12 mouse cellular contexts compared by ENCODE assay signal in the genomic region with DNA sequence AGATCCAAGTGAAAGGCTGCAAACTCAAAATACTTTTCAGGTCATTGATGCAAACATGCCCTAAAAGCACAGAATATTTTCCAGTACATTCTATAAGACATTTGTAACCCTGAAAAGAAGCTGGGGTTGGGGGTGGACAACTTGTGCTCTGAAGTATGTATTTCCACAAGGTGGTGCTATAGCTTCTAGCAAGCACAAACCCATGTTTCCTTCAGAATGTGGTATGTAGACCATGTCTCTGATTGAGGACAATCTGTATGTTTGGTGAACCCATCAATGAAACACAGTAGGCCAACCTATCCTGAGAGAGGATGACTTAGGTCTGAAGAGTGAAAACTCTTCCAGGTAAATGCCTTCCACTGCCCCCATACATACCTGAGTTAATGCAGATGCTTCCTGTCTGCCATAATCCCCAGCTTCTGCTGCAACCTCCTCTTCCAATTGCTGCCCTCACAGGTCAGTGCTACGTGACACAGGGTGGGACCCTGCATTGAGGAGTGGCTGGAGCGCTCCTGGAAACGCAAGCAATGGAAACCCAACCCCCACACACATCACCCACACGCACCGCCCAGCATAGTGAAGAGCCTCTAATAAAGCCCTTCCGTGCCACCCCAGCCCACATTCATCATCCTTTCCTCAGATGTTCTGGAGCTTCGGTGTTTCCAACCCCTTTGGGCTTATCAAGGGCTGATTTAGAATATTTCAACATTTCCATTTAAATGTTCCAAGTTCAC. TPM values are rescaled to one million over a fixed set of nuclear protein-coding genes. Genes with fewer than 3 reads are reported as not detected.
A peak's percentile ranks its signal among the peaks of the same experiment; 100 is the strongest.
DNase-seq lines count a peak whose midpoint lies in the region; ATAC-seq and TF ChIP-seq lines count a peak whose summit lies in the region.
"Had no signal": no experiment of that assay in that cellular context is flagged by ENCODE, and none has a peak within 500 bp of the region (broad histone marks: within the 10 kb centered on the region; RNA-seq: fewer than 3 reads in every experiment).

No protein-coding gene starts in this region.

- H3K4me1 ChIP-seq in cerebellum, adult 2 months (ENCODE audit: control insufficient read depth, insufficient read depth, low read length) = no peaks in the 10 kb centered on the region
- H3K4me1 ChIP-seq in lung, embryonic 14.5 days (ENCODE audit: insufficient read depth) = no peaks in the 10 kb centered on the region

- H3K9ac ChIP-seq in lung, embryonic 14.5 days = no peak overlapping the region

- no peak overlapping the region for H3K4me3 ChIP-seq in cerebellum, adult 2 months (replicated peaks; ENCODE audit: insufficient read depth, low read depth, low read length)
- no peak overlapping the region for H3K4me3 ChIP-seq in lung, embryonic 14.5 days (ENCODE audit: low read depth, low read length)

- H3K27me3 ChIP-seq in cerebellum, adult 2 months (ENCODE audit: control insufficient read depth, insufficient read depth, low read length) = no peaks in the 10 kb centered on the region
- no peaks in the 10 kb centered on the region for H3K27me3 ChIP-seq in lung, embryonic 14.5 days (ENCODE audit: insufficient read depth, low read length)

- peak; percentile 35; the same call in 1 of the 2 replicates for TF ChIP-seq CTCF in cerebellum, adult 2 months (IDR thresholded peaks at IDR 0.05; ENCODE audit: borderline replicate concordance, insufficient read depth, low read depth, low read length)
- TF ChIP-seq CTCF in lung, embryonic 14.5 days (IDR thresholded peaks at IDR 0.05; ENCODE audit: low read depth) = peak; percentile 75

- no peak overlapping the region for H3K4me2 ChIP-seq in lung, embryonic 14.5 days

- no peaks in the 10 kb centered on the region for H3K9me3 ChIP-seq in lung, embryonic 14.5 days (ENCODE audit: low read depth, low read length)

- TF ChIP-seq POLR2A in cerebellum, adult 2 months (IDR thresholded peaks at IDR 0.05; ENCODE audit: borderline replicate concordance, insufficient read depth, low read length) = no peak

- no peaks in the 10 kb centered on the region for H3K36me3 ChIP-seq in lung, embryonic 14.5 days (ENCODE audit: insufficient read depth)

- WGBS in cerebellum, adult 2 months = 78% methylated on average over 7 of the region's 7 CpGs
- WGBS in lung, embryonic 14.5 days = 61% methylated on average over 7 of the region's 7 CpGs

- peak in 1 of 2 experiments; percentile 23 for DNase-seq in cerebellum, adult 2 months
- DNase-seq in cerebellum, postnatal 36 days = no peak
- DNase-seq in lung, embryonic 14.5 days = peak; percentile 77
- no peak for DNase-seq in lung, postnatal 14 days
- peak; percentile 6 for DNase-seq in mesoderm, embryonic 11.5 days (ENCODE audit: low read depth, low spot score)
- no peak for DNase-seq in adrenal gland, postnatal 25 days
- DNase-seq in ovary, postnatal 10 days (ENCODE audit: low spot score) = no peak
- DNase-seq: cerebellum, adult 8-10 months; right cerebral cortex, postnatal 4 days had no signal

- H3K27ac ChIP-seq in cerebellum, adult 2 months (ENCODE audit: insufficient read depth, low read length) = no peak overlapping the region
- H3K27ac ChIP-seq in lung, embryonic 14.5 days (ENCODE audit: low read depth) = no peak overlapping the region

- peak; percentile 57; the same call in 1 of the 2 replicates for ATAC-seq in lung, embryonic 14.5 days (ENCODE audit: insufficient read depth)
- peak; percentile 62 for ATAC-seq in granulocyte monocyte progenitor cell, adult 5-6 weeks (replicated peaks; ENCODE audit: poor library complexity, severe bottlenecking)

RNA-seq across cellular contexts. Expression of a gene that starts 11.0 kb away (rescaled TPM):
- 2.4 and 2.9 TPM in 2 replicates for polyA plus RNA-seq in cerebellum, adult 2 months (2012; rRNA removed)
- 20.3 and 21.2 TPM in 2 replicates for polyA plus RNA-seq in lung, embryonic 14.5 days (2014; fragmentation: Nextera tagmentation; extraction: Ambion mirVana)
- 2.0 and 2.5 TPM in 2 replicates for total RNA-seq in granulocyte monocyte progenitor cell, adult 5-6 weeks (2014; fragmentation: Nextera tagmentation)
- 1.4 and 2.2 TPM in 2 replicates for total RNA-seq in granulocyte monocyte progenitor cell, adult 5-6 weeks (2017)
- 21.9 and 22.2 TPM in 2 replicates for total RNA-seq in adrenal gland, postnatal 25 days (2021)

RNA-seq across cellular contexts. Expression of a gene that starts 23.0 kb away (rescaled TPM):
- polyA plus RNA-seq in cerebellum, adult 2 months (2012; rRNA removed) = not detected in 2 replicates
- polyA plus RNA-seq in lung, embryonic 14.5 days (2014; fragmentation: Nextera tagmentation; extraction: Ambion mirVana) = not detected in 2 replicates
- not detected in 2 replicates for total RNA-seq in granulocyte monocyte progenitor cell, adult 5-6 weeks (2014; fragmentation: Nextera tagmentation)
- not detected in 2 replicates for total RNA-seq in granulocyte monocyte progenitor cell, adult 5-6 weeks (2017)
- total RNA-seq in adrenal gland, postnatal 25 days (2021) = not detected in 2 replicates
- total RNA-seq: heart, postnatal 25 days had no signal
- polyA plus RNA-seq: liver, embryonic 16.5 days had no signal

RNA-seq across cellular contexts. Expression of a gene that starts 41.5 kb away (rescaled TPM):
- polyA plus RNA-seq in cerebellum, adult 2 months (2012; rRNA removed) = not detected in 2 replicates
- polyA plus RNA-seq in lung, embryonic 14.5 days (2014; fragmentation: Nextera tagmentation; extraction: Ambion mirVana) = not detected in 2 replicates
- not detected in 2 replicates for total RNA-seq in granulocyte monocyte progenitor cell, adult 5-6 weeks (2014; fragmentation: Nextera tagmentation)
- total RNA-seq in granulocyte monocyte progenitor cell, adult 5-6 weeks (2017) = not detected in 2 replicates
- not detected in 2 replicates for total RNA-seq in adrenal gland, postnatal 25 days (2021)
- total RNA-seq: heart, postnatal 25 days had no signal
- polyA plus RNA-seq: liver, embryonic 16.5 days had no signal

RNA-seq across cellular contexts. Expression of a gene that starts 55.0 kb away (rescaled TPM):
- 0.10 TPM in 1 of 2 replicates, not detected in the other for polyA plus RNA-seq in cerebellum, adult 2 months (2012; rRNA removed)
- 0.29 and 0.45 TPM in 2 replicates for polyA plus RNA-seq in lung, embryonic 14.5 days (2014; fragmentation: Nextera tagmentation; extraction: Ambion mirVana)
- not detected in 2 replicates for total RNA-seq in granulocyte monocyte progenitor cell, adult 5-6 weeks (2014; fragmentation: Nextera tagmentation)
- total RNA-seq in granulocyte monocyte progenitor cell, adult 5-6 weeks (2017) = not detected in 2 replicates
- not detected in 2 replicates for total RNA-seq in adrenal gland, postnatal 25 days (2021)
- total RNA-seq: heart, postnatal 25 days had no signal
- polyA plus RNA-seq: liver, embryonic 16.5 days had no signal

RNA-seq across cellular contexts. Expression of a gene that starts 57.4 kb away (rescaled TPM):
- not detected in 2 replicates for polyA plus RNA-seq in cerebellum, adult 2 months (2012; rRNA removed)
- polyA plus RNA-seq in lung, embryonic 14.5 days (2014; fragmentation: Nextera tagmentation; extraction: Ambion mirVana) = not detected in 2 replicates
- not detected in 2 replicates for total RNA-seq in granulocyte monocyte progenitor cell, adult 5-6 weeks (2014; fragmentation: Nextera tagmentation)
- total RNA-seq in granulocyte monocyte progenitor cell, adult 5-6 weeks (2017) = not detected in 2 replicates
- total RNA-seq in adrenal gland, postnatal 25 days (2021) = not detected in 2 replicates
- total RNA-seq: heart, postnatal 25 days had no signal
- polyA plus RNA-seq: liver, embryonic 16.5 days had no signal

Comparison
In these comparisons a context has a peak if more than half of its experiments do, and no peak if none do; other contexts are left out.
1. DNase-seq: peak in lung, embryonic 14.5 days (single experiment) and mesoderm, embryonic 11.5 days (single experiment); none in cerebellum, postnatal 36 days (0 of 2), lung, postnatal 14 days (single experiment), adrenal gland, postnatal 25 days (single experiment) and ovary, postnatal 10 days (single experiment).